Mouse (Mus musculus) kidney, adult 2 months (tissue): Measurements from ENCODE around the gene Enc1. TPM values are rescaled to one million over a fixed set of nuclear protein-coding genes. Genes with fewer than 3 reads are reported as not detected.

ENCODE experiments used
- DNase-seq: peaks from one replicate; pipeline ENCODE4 v3.0.0; 2021
- H3K27ac ChIP-seq: fragments of 200-500 bp; 2 replicates; pipeline ENCODE4 v1.5.1; 2012; ENCODE audit warnings: low read depth, low read length, control low read depth, inconsistent platforms; ENCODE audit not compliant: insufficient read depth
- H3K27me3 ChIP-seq: fragments of 200-500 bp; replicated peaks from 2 replicates; pipeline ENCODE4 v1.6.1; 2012; ENCODE audit warnings: mild to moderate bottlenecking, moderate library complexity, low read length, inconsistent platforms; ENCODE audit not compliant: control insufficient read depth, insufficient read depth
- H3K36me3 ChIP-seq: fragments of 200-500 bp; 2 replicates; pipeline ENCODE4 v1.6.1; 2012; ENCODE audit warnings: mild to moderate bottlenecking, moderate library complexity, low read length, inconsistent platforms; ENCODE audit not compliant: control insufficient read depth, insufficient read depth
- H3K4me1 ChIP-seq: fragments of 200-500 bp; 2 replicates; pipeline ENCODE4 v1.6.1; 2011; ENCODE audit warnings: low read length; ENCODE audit not compliant: control insufficient read depth, insufficient read depth
- H3K4me3 ChIP-seq: fragments of 200-500 bp; 2 replicates; pipeline ENCODE4 v1.5.1; 2011; ENCODE audit warnings: mild to moderate bottlenecking, low read depth, low read length, control low read depth; ENCODE audit not compliant: insufficient read depth
- CTCF ChIP-seq: fragments of 200-500 bp; conservative IDR thresholded peaks from 2 replicates; pipeline ENCODE4 v1.5.1; 2011; ENCODE audit warnings: low read depth, mild to moderate bottlenecking, control low read depth, low read length, moderate library complexity, mixed read lengths; ENCODE audit not compliant: insufficient read depth, insufficient read length
- POLR2A ChIP-seq: fragments of 200-500 bp; IDR thresholded peaks from one replicate; pipeline ENCODE4 v1.6.1; 2011; ENCODE audit warnings: low read depth, low read length, control low read depth
- WGBS: fragments of 180-500 bp; shearing (Covaris S2); methylation state at CpG from one replicate; pipeline ENCODE4 v1.1.7; 2018; 5-methylcytosine and 5-hydroxymethylcytosine counted together
- polyA plus RNA-seq: library from polyadenylated mRNA; depleted of rRNA; stranded (reverse); fragments of >200 nt; gene quantifications from 2 replicates; pipeline ENCODE4 v1.2.3, GENCODE M21; 2012

The Enc1 gene
- polyA plus RNA-seq, 1 experiment: 3.6 TPM

DNA sequence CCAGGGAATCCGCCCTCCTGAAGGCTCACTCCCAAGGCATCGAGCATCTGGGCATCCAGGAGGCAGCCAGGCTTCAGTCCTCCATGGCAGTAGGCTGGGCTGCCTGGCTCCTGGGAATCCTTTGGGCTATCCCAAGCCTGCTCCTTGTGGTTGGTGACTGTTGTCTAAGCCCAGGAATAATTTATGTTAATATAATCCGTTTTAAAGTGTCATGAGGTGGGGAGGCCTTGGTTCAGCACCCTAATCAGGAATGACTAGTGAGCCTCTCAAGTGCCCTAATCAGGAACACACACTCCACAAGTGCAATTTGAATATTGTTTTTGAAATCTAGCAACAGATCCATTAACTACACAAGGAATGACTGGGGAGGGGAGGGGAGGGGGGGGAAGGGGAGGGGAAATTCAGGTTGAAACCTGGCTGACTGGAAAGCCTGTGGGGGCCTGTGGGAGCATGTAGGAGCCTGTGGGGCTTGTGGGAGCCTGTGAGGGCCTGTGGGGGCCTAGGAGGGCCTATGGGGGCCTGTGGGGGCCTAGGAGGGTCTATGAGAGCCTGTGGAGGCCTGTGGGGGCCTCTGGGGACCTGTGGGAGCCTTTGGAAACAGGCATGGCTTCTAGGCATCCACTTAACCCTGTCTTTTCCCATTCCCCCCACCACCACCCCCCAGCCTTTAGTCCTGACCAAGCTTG is 26.2 kb upstream of the Enc1 start:
- Histone ChIP-seq H3K27ac (no peak overlapping the region), H3K27me3 (no peaks in the 10 kb centered on the region), H3K4me1 (no peaks in the 10 kb centered on the region), H3K36me3 (no peaks in the 10 kb centered on the region), H3K4me3 (no peak overlapping the region)
- DNase-seq: no peak
- TF ChIP-seq CTCF (no peak), POLR2A (no peak)
- 69% methylated on average over 3 of the region's 3 CpGs for WGBS

GRCm38 (mm10) chr13:97215563-97215962 is 25.3 kb upstream of the Enc1 start:
- no peaks in the 10 kb centered on the region for H3K27me3 ChIP-seq
- no peak overlapping the region for H3K27ac ChIP-seq
- no peak overlapping the region for H3K4me3 ChIP-seq
- no peaks in the 10 kb centered on the region for H3K4me1 ChIP-seq
- no peak for TF ChIP-seq CTCF
- TF ChIP-seq POLR2A: no peak
- DNase-seq: no peak
- WGBS: 80% methylated on average over 4 of the region's 4 CpGs
- no peaks in the 10 kb centered on the region for H3K36me3 ChIP-seq

DNA sequence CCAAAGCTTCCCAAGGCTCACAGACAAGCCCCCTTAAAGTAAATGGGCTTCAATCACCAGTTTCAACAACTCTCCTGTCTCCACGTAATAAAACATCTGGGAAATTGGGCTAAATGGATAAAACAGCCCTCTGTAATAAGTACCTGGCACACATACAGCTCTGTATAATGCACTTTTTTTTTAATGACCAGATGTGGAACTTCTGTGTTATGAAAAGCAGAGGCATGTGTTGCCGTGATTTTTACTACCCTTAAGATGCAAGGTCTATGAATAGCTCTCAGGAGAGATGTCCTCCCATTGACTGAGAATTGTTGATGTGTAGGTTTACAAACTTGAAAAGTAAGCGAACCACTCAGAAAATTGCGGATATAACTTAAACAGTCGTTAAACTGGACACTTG is 24.7 kb upstream of the Enc1 start:
- H3K4me3 ChIP-seq: no peak overlapping the region
- WGBS: 57% methylated on average over 5 of the region's 5 CpGs
- DNase-seq: no peak
- no peaks in the 10 kb centered on the region for H3K36me3 ChIP-seq
- no peak for TF ChIP-seq CTCF
- TF ChIP-seq POLR2A: no peak
- H3K27me3 ChIP-seq: no peaks in the 10 kb centered on the region
- no peaks in the 10 kb centered on the region for H3K4me1 ChIP-seq
- H3K27ac ChIP-seq: no peak overlapping the region

GRCm38 (mm10) chr13:97220022-97220421 is 20.9 kb upstream of the Enc1 start:
- TF ChIP-seq POLR2A (no peak), CTCF (no peak)
- H3K36me3 ChIP-seq: no peaks in the 10 kb centered on the region
- no peak overlapping the region for H3K4me3 ChIP-seq
- no peak overlapping the region for H3K27ac ChIP-seq
- no peaks in the 10 kb centered on the region for H3K27me3 ChIP-seq
- peaks cover 9% of the 10 kb centered on the region; the same call in 1 of the 2 replicates for H3K4me1 ChIP-seq
- DNase-seq: no peak
- 89% methylated on average over 3 of the region's 3 CpGs for WGBS

DNA sequence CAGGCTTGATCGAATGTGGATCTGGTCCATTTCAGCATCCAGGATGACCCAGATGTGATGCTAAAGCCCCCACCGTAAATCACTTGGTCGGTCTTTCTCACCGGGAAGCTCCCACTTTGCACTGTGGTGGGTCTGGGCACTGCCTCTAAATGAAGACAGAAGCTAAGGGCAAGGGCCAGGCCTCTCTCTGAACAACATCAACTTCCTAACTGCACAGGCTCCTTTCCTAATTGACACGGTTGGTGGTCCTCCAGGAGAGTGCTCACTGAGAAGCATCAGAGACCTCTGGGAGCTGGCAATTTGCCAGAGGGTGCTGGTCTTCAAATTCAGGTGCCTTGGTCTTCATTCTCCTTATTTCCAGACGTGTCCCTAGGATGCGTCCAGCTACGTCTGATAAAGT is 17.0 kb upstream of the Enc1 start:
- DNase-seq: no peak
- Histone ChIP-seq H3K27me3 (no peaks in the 10 kb centered on the region), H3K4me1 (peaks cover 12% of the 10 kb centered on the region; the same call in 1 of the 2 replicates), H3K27ac (peak overlapping the region; percentile 63), H3K4me3 (no peak overlapping the region), H3K36me3 (no peaks in the 10 kb centered on the region)
- 62% methylated on average over 8 of the region's 8 CpGs for WGBS
- TF ChIP-seq POLR2A (no peak), CTCF (no peak)

GRCm38 (mm10) chr13:97224341-97224982 is 16.4 kb upstream of the Enc1 start:
- 52% methylated on average over 10 of the region's 10 CpGs for WGBS
- no peaks in the 10 kb centered on the region for H3K27me3 ChIP-seq
- peaks cover 12% of the 10 kb centered on the region; the same call in 1 of the 2 replicates for H3K4me1 ChIP-seq
- H3K4me3 ChIP-seq: no peak overlapping the region
- H3K27ac ChIP-seq: peak overlapping the region; percentile 90
- DNase-seq: peak; percentile 90
- no peaks in the 10 kb centered on the region for H3K36me3 ChIP-seq
- TF ChIP-seq CTCF (no peak), POLR2A (no peak)

- H3K4me3 ChIP-seq: no peak overlapping the region
- WGBS: 22% methylated on average over 17 of the region's 17 CpGs
- no peak for TF ChIP-seq POLR2A
- H3K27me3 ChIP-seq: no peaks in the 10 kb centered on the region
- peaks cover 12% of the 10 kb centered on the region; the same call in 1 of the 2 replicates for H3K4me1 ChIP-seq
- peak overlapping the region; percentile 83 for H3K27ac ChIP-seq
- peak; percentile 32 for DNase-seq
- no peaks in the 10 kb centered on the region for H3K36me3 ChIP-seq
These were observed 15.8 kb upstream of the Enc1 start for GRCm38 (mm10) chr13:97225130-97225529.
